Mouse (Mus musculus) MEL (cell line): ENCODE data around the gene Adam10. TPM values are rescaled to one million over a fixed set of nuclear protein-coding genes. Genes with fewer than 3 reads are reported as not detected.

Experiments
- DNase-seq: peaks from one replicate; pipeline ENCODE4 v3.0.0; 2011; ENCODE audit warnings: low read depth, low spot score
- H3K27ac ChIP-seq: 2 replicates; pipeline ENCODE4 v1.5.1; 2012; ENCODE audit warnings: low read depth, mild to moderate bottlenecking, control low read depth, low read length, moderate library complexity; ENCODE audit not compliant: control insufficient read depth
- H3K27me3 ChIP-seq, 2 experiments: fragments of 150-350 bp in 1 of 2; sonication (generic) in 1 of 2; 2 replicates each; pipeline ENCODE4 v1.6.1; 2012; ENCODE audit warnings: low read length in 2 of 2, mild to moderate bottlenecking in 2 of 2, improper control_type of control experiment in 1 of 2, moderate library complexity in 1 of 2; ENCODE audit not compliant: insufficient read depth in 2 of 2, control insufficient read depth in 1 of 2
- H3K36me3 ChIP-seq, 2 experiments: 2 replicates each; pipeline ENCODE4 v1.6.1; 2012 to 2014; ENCODE audit warnings: low read length in 2 of 2, improper control_type of control experiment in 1 of 2, inconsistent platforms in 1 of 2, mild to moderate bottlenecking in 1 of 2; ENCODE audit not compliant: insufficient read depth in 2 of 2, control insufficient read depth in 1 of 2
- H3K4me1 ChIP-seq, 2 experiments: fragments of 150-350 bp in 1 of 2; sonication (generic) in 1 of 2; 2 replicates each; pipeline ENCODE4 v1.6.1; 2012; ENCODE audit warnings: low read length in 2 of 2, improper control_type of control experiment in 1 of 2, mild to moderate bottlenecking in 1 of 2; ENCODE audit not compliant: insufficient read depth in 2 of 2, control insufficient read depth in 1 of 2
- H3K4me3 ChIP-seq, 2 experiments: fragments of 150-350 bp in 1 of 2; sonication (generic) in 1 of 2; 2 replicates each; pipeline ENCODE4 v1.5.1; 2012; ENCODE audit warnings: low read depth in 2 of 2, low read length in 2 of 2, mild to moderate bottlenecking in 2 of 2, moderate library complexity in 2 of 2, control low read depth in 1 of 2, improper control_type of control experiment in 1 of 2; ENCODE audit not compliant: control insufficient read depth in 1 of 2, insufficient read depth in 1 of 2
- H3K79me2 ChIP-seq: 2 replicates; pipeline ENCODE4 v1.6.1; 2012; ENCODE audit warnings: mild to moderate bottlenecking, low read length, moderate library complexity; ENCODE audit not compliant: control insufficient read depth, poor library complexity, insufficient read depth
- H3K9ac ChIP-seq: 2 replicates; pipeline ENCODE4 v1.6.1; 2012; ENCODE audit warnings: low read depth, mild to moderate bottlenecking, control low read depth, low read length, moderate library complexity; ENCODE audit not compliant: control insufficient read depth, poor library complexity, severe bottlenecking
- H3K9me3 ChIP-seq: fragments of 150-350 bp; sonication (generic); replicated peaks from 2 replicates; pipeline ENCODE4 v1.6.1; 2012; ENCODE audit warnings: mild to moderate bottlenecking, low read length, improper control_type of control experiment, moderate library complexity; ENCODE audit not compliant: insufficient read depth
- EP300 ChIP-seq, 2 experiments: IDR thresholded peaks; 2 replicates each; pipeline ENCODE4 v1.6.1; 2011; ENCODE audit warnings: improper control_type of control experiment in 2 of 2, low read length in 2 of 2, low read depth in 1 of 2, mild to moderate bottlenecking in 1 of 2
- ETS1 ChIP-seq: IDR thresholded peaks from 2 replicates; pipeline ENCODE4 v1.6.1; 2012; ENCODE audit warnings: low read depth, mild to moderate bottlenecking, inconsistent platforms, low read length, improper control_type of control experiment, moderate library complexity
- GABPA ChIP-seq: IDR thresholded peaks from 2 replicates; pipeline ENCODE4 v1.6.1; 2012; ENCODE audit warnings: low read depth, mild to moderate bottlenecking, inconsistent platforms, low read length, improper control_type of control experiment, moderate library complexity
- GATA1 ChIP-seq: IDR thresholded peaks from 2 replicates; pipeline ENCODE4 v1.6.1; 2011; ENCODE audit warnings: low read depth, low read length, improper control_type of control experiment
- HCFC1 ChIP-seq: IDR thresholded peaks from 2 replicates; pipeline ENCODE4 v1.6.1; 2012; ENCODE audit warnings: low read depth, mild to moderate bottlenecking, inconsistent platforms, low read length, improper control_type of control experiment, moderate library complexity
- KAT2A ChIP-seq: conservative IDR thresholded peaks from 2 replicates; pipeline ENCODE4 v1.6.1; 2012; ENCODE audit warnings: low read depth, low read length, improper control_type of control experiment, inconsistent platforms
- MAX ChIP-seq: IDR thresholded peaks from 2 replicates; pipeline ENCODE4 v1.6.1; 2011; ENCODE audit warnings: low read length, improper control_type of control experiment
- RAD21 ChIP-seq: IDR thresholded peaks from 2 replicates; pipeline ENCODE4 v1.6.1; 2011; ENCODE audit warnings: mild to moderate bottlenecking, low read depth, low read length, improper control_type of control experiment
- SIN3A ChIP-seq: IDR thresholded peaks from 2 replicates; pipeline ENCODE4 v1.6.1; 2012; ENCODE audit warnings: low read length, improper control_type of control experiment, inconsistent platforms
- SMC3 ChIP-seq: IDR thresholded peaks from 2 replicates; pipeline ENCODE4 v1.6.1; 2011; ENCODE audit warnings: low read depth, low read length, improper control_type of control experiment
- TCF12 ChIP-seq: IDR thresholded peaks from 2 replicates; pipeline ENCODE4 v1.6.1; 2014; ENCODE audit warnings: low read depth, mild to moderate bottlenecking, inconsistent platforms, low read length, improper control_type of control experiment, moderate library complexity
- UBTF ChIP-seq: IDR thresholded peaks from 2 replicates; pipeline ENCODE4 v1.6.1; 2012; ENCODE audit warnings: low read depth, mild to moderate bottlenecking, inconsistent platforms, low read length, improper control_type of control experiment, moderate library complexity, borderline replicate concordance; ENCODE audit not compliant: insufficient read depth
- USF2 ChIP-seq, 2 experiments: IDR thresholded peaks; 2 replicates each; pipeline ENCODE4 v1.6.1; 2011 to 2012; ENCODE audit warnings: improper control_type of control experiment in 2 of 2, low read length in 2 of 2, borderline replicate concordance in 1 of 2, inconsistent platforms in 1 of 2, low read depth in 1 of 2, mild to moderate bottlenecking in 1 of 2; ENCODE audit not compliant: insufficient read depth in 1 of 2
- ZC3H11A ChIP-seq: IDR thresholded peaks from 2 replicates; pipeline ENCODE4 v1.6.1; 2012; ENCODE audit warnings: low read depth, mild to moderate bottlenecking, inconsistent platforms, low read length, improper control_type of control experiment
- ZNF384 ChIP-seq: IDR thresholded peaks from 2 replicates; pipeline ENCODE4 v1.6.1; 2012; ENCODE audit warnings: low read depth, mild to moderate bottlenecking, inconsistent platforms, low read length, improper control_type of control experiment
- polyA plus RNA-seq, 2 experiments: library from polyadenylated mRNA; stranded (reverse) in 1 of 2; unstranded in 1 of 2; fragments of >175 nt in 1 of 2; fragments of >200 nt in 1 of 2; gene quantifications; 2 replicates each; pipeline versions ENCODE4 v1.2.1 to v1.2.4; 2012; ENCODE audit warnings: low replicate concordance in 2 of 2, low read depth in 1 of 2; ENCODE audit not compliant: insufficient read length in 2 of 2, insufficient read depth in 1 of 2, missing spikeins in 1 of 2
- total RNA-seq: library from RNA; depleted of rRNA; stranded (reverse); fragments of 300-350 nt; gene quantifications from 2 replicates; pipeline ENCODE4 v1.2.3, GENCODE M21; 2012

The Adam10 gene
- total and polyA plus RNA-seq, 3 experiments = 20.3 to 127 (median 52.0) TPM

DNA sequence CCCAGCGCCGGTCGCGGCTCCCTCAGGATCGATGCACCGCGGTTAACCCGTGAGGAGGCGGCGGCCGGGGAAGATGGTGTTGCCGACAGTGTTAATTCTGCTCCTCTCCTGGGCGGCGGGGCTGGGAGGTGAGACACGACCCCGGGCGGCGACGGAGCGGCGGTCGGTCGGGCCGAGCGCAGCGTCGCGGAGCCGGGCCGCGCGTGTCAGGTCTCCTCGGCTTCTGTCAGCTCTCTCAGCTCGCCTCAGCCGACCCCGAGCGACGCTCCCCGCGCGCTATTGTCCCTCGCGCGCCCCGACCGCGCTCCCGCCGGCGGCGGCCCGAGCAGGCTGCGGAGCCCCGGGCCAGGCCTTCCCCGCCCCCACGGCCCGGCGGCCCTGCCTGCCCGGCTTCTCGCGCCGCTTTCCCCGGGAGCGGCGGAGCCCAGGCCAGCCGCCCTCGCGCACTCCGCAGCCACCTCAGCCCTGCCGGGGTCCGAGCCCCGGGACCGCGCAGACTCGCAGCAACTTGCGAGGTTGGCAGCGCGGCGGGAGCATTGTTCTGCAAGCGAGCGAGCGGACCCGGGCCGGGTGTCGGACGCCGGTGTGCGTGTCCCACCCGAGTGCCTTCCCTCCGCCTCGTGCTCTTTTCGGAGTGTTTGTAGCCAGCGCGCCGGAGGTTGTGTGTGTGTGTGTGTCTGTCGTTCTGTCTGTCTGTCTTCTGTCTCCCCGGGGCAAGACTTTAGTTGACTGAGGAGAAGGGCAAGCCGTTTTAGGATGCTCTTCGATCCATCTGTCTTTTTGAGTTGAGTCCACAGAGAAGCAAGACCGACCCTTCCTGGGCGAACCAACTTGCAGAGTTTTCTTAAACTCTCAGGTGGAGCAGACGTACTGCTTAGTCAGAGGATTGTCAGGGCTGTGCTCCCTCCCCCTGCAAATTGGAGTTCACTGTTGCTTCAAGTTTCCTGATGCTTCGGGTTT lies 615 bp downstream of the Adam10 start (continued):
- TF ChIP-seq RAD21 (no peak), HCFC1 (no peak), TCF12 (peak; percentile 13; the same call in 1 of the 2 replicates), GABPA (no peak), MAX (no peak; the same call in 1 of the 2 replicates), KAT2A (no peak), SMC3 (no peak)
- TF ChIP-seq, all 39 proteins: peak for 9

DNA sequence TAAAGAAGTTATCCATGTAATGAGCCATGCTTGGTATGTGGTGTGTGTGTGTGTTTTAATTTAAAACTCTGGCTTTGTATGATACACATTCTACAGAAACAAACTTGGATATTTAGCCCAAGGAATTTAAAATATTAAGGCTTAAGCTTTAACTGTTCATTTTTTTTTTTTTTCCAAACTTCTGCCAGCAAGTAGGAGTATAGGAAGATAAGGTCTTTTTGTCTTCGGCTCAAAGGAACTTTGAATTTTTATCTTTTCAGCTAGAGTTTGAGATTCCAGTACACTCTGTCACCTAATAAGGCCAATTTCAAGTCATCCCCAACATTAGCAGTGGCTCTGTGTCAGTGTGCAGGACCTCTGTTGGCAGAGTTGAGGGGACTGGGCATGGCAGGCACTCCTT lies 3.4 kb downstream of the Adam10 start:
- Histone ChIP-seq H3K9ac (peak overlapping the region; percentile 16; the same call in 1 of the 2 replicates), H3K9me3 (no peaks in the 10 kb centered on the region), H3K36me3 (peaks cover 2 to 54% of the 10 kb centered on the region in 2 experiments), H3K27me3 (no peaks in the 10 kb centered on the region), H3K4me1 (peaks cover 10 to 40% of the 10 kb centered on the region in 2 experiments), H3K79me2 (peaks cover 62% of the 10 kb centered on the region), H3K27ac (no peak overlapping the region; the same call in 1 of the 2 replicates), H3K4me3 (peak overlapping the region in 1 of 2 experiments; percentile 99; a peak in 1 of 4 replicates)
- DNase-seq = no peak
- TF ChIP-seq ETS1 = no peak
- TF ChIP-seq UBTF = no peak
- TF ChIP-seq EP300 (IDR thresholded peaks at IDR 0.05; ENCODE audit: low read depth in 1 of 2, low read length in 2 of 2) = 0 out of 4 replicates have a peak, but pooled peaks of 1 of the 2 experiments have one; percentile 9
- TF ChIP-seq USF2 (IDR thresholded peaks at IDR 0.05; ENCODE audit: borderline replicate concordance in 1 of 2, insufficient read depth in 1 of 2, low read depth in 1 of 2, low read length in 2 of 2) = no peak
- TF ChIP-seq GATA1 = peak; percentile 49; the same call in 1 of the 2 replicates
- peak; percentile 58 for TF ChIP-seq SIN3A
- no peak for TF ChIP-seq ZC3H11A
- peak; percentile 89 for TF ChIP-seq ZNF384
